Mouse (Mus musculus) bone marrow macrophage, adult 2 months (primary cell): ENCODE results near the gene Edar.

ENCODE experiments used
- CTCF ChIP-seq: IDR thresholded peaks from 2 replicates; pipeline ENCODE4 v1.5.1; 2012; ENCODE audit warnings: low read depth, mild to moderate bottlenecking, low read length, moderate library complexity
- POLR2A ChIP-seq: IDR thresholded peaks from 2 replicates; pipeline ENCODE4 v1.6.1; 2012; ENCODE audit warnings: mild to moderate bottlenecking, low read depth, low read length, borderline replicate concordance

DNA sequence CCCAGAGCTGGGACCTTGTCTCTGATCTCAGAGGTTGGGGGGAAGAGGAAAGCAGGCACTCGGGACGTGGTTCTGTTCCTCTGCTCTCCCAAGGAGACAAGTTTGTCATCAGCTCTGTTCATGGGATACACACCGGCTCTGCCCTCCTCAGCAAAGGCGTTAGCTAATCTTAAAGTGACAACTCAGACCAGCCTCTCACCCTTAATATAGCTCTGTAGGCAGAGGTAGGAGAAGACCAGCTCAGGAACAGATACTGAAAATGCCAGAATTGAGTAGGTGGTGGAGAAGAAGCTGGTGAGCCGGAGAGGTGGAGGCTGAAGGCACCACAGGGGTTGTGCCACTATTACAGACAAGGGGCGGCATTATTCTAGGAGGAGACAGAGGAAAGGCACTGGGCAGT is 3.8 kb upstream of the Edar start:
- TF ChIP-seq CTCF (no peak), POLR2A (no peak)
